Mouse (Mus musculus) left cerebral cortex, adult 2 months (tissue): Measurements from ENCODE around the gene Fbxl8. TPM values are rescaled to one million over a fixed set of nuclear protein-coding genes. Genes with fewer than 3 reads are reported as not detected.
"Not testable (repeated sequence)": the region's sequence is repeated elsewhere in the genome, so short reads cannot be mapped to it uniquely, and the experiment has no call there.

ENCODE experiments used
- DNase-seq, 2 experiments: peaks; one replicate each; pipeline ENCODE4 v3.0.0; 2021 to 2022; ENCODE audit warnings: low spot score in 2 of 2, mixed read lengths in 1 of 2; ENCODE audit errors: extremely low spot score in 1 of 2
- H3K27ac ChIP-seq: fragments of 200-600 bp; 2 replicates; pipeline ENCODE4 v1.8.1; 2022
- H3K4me3 ChIP-seq: fragments of 200-600 bp; 2 replicates; pipeline ENCODE4 v1.8.1; 2022
- CTCF ChIP-seq: fragments of 200-600 bp; IDR thresholded peaks from 2 replicates; pipeline ENCODE4 v1.8.1; 2022; ENCODE audit warnings: antibody characterized with exemption, mild to moderate bottlenecking, moderate library complexity
- intact Hi-C: fragments of 180-260 bp; cut with DNase I; formaldehyde crosslinking; loops from one replicate; pipeline ENCODE4 v1.15.1; 2025
- total RNA-seq, 2 experiments: library from RNA; stranded (reverse); gene quantifications; 2 replicates each; pipeline ENCODE4 v1.2.3; 2021

Fbxl8 gene
- total RNA-seq, 2 experiments from 2014 or later, result 1.00 to 1.1 TPM

DNA sequence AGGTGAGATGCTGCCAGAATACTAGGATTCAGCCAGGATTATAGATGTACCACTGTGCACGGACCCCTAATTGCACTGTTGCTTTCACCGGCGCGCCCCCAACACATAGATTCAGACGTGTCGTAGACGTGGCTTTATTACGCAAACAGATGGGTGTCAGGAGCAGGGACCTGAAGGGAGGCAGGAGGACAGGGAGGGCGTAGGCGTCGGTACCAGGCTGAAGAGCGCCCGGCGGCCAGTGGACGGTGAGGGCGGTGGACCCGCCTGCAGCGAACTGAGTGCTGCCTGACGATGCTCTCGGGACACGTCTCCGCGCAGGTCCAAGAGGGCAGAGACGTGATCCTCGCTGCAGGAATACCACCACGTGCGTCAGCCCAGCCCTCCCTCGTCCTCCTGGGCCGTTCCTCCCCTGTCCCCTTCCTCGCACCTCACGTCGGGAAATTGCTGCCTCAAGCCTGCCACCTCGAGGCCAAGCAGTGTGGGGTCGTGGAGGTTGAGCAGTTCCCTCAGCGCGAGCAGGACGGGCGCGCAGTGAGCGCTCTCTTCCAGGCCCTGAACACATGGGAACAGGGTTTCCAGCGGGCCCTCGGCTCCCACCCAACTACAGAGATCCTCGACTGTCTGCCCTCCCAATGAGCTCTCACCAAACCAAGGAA lies 25.5 kb downstream of the Fbxl8 start, which contains the start of gene 4931428F04Rik:
Gene 4931428F04Rik, minus strand, starts transcription at position 60 of the 656 bp plus-strand sequence.
- H3K27ac ChIP-seq, result peak within 1 kb of the TSS; percentile 86
- intact Hi-C loops, result loop anchor here (2.0 kb wide), 1 partner anchor 635 kb away; no protein-coding TSS in a partner anchor

DNA sequence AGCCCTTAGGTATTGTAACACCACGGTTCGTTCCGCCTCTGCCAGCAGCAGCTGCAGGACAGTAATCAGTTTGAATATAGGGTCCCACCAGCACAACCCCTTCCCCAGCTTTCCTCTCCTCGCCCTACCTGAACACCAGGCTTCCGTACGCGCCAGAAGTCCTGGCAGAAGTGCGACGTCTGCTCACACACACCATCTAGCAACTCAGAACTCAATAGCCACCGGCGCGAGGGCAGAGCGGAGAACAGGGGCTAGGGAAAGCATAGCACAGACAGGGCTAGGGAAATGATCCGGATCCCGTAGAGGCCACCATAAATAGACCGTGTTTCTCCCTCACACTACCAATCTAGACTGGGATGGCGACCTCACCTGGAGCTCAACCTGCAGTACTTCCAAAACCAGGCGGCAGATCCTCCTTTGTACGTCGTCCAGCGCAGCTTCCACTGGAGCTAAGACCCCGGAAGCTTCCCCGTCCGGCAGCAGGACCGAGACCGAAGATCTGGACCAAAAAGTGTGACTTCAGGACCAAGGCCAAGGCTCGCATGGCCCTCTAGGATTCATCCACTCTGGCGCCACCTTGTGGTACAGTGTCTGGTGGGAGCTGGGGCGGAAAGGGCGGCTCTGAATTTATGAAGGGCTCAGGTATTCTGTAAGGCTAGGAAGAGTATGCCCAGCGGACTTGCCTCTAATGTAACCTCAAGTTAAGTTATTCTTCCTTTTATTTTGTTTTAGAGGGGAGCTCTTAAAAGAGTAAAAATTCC lies 26.3 kb downstream of the Fbxl8 start:
- Histone ChIP-seq H3K4me3 (peak overlapping the region; percentile 61; the same call in 1 of the 2 replicates), H3K27ac (no peak overlapping the region)
- peak; percentile 89 for TF ChIP-seq CTCF
- intact Hi-C loops, result loop anchor here (2.0 kb wide), 1 partner anchor 636 kb away; no protein-coding TSS in a partner anchor
- DNase-seq, result peak; percentile 76 to 79

More for the DNA sequence above, 25.5 kb downstream of the Fbxl8 start, which contains the start of gene 4931428F04Rik:
- no peak for DNase-seq
- peak within 1 kb of the TSS; percentile 61 for H3K4me3 ChIP-seq
- TF ChIP-seq CTCF, result peak; percentile 48

- intact Hi-C loops, result loop anchor here (2.0 kb wide), 1 partner anchor 637 kb away; no protein-coding TSS in a partner anchor
- DNase-seq, result not testable (repeated sequence)
Measured at GRCm38 (mm10) chr8:105291364-105291763, 26.9 kb downstream of the Fbxl8 start.

DNA sequence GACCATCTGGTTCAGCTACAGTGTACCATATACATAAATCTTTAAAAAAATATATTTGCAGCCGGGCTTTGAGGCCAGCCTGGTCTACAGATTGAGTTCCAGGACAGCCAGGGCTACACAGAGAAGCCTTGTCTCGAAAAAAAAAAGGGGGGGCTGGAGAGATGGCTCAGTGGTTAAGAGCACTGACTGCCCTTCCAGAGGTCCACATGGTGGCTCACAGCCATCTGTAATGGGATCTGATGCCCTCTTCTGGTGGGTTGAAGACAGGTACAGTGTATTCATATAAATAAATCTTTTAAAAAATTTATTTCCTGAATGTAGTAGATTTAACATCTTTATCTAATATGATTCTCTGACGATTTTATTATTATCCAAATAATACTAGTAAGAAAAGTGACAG lies 27.4 kb downstream of the Fbxl8 start:
- TF ChIP-seq CTCF, result peak; percentile 45
- H3K4me3 ChIP-seq, DNase-seq, H3K27ac ChIP-seq: not testable (repeated sequence)
- intact Hi-C loops, result loop anchor here (2.0 kb wide), 1 partner anchor 637 kb away; no protein-coding TSS in a partner anchor

More at GRCm38 (mm10) chr8:105291364-105291763, 26.9 kb downstream of the Fbxl8 start:
- H3K27ac ChIP-seq, H3K4me3 ChIP-seq: not testable (repeated sequence)

DNA sequence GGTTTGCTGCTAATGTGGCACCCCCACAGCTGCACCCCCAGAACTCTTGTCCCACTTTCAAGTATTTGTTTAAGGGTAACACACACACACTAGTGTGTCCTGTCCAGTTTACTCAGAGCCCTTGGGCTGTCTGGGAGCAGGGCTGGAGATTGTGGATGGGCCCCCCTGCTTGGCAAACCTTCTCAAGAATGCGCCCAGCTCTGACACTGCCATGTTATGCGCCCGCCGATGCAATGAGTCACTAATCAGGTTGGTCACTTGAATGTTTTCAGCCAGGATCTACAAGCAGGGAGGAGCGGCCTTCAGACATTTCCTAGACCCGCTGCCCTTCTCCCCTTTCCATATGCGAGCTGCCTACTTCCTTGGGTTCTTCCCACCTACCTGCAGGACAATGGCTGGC lies 28.0 kb downstream of the Fbxl8 start:
- DNase-seq, result no peak
- Histone ChIP-seq H3K27ac (no peak overlapping the region), H3K4me3 (no peak overlapping the region)
- no peak for TF ChIP-seq CTCF
- intact Hi-C loops, result no loop called here

DNA sequence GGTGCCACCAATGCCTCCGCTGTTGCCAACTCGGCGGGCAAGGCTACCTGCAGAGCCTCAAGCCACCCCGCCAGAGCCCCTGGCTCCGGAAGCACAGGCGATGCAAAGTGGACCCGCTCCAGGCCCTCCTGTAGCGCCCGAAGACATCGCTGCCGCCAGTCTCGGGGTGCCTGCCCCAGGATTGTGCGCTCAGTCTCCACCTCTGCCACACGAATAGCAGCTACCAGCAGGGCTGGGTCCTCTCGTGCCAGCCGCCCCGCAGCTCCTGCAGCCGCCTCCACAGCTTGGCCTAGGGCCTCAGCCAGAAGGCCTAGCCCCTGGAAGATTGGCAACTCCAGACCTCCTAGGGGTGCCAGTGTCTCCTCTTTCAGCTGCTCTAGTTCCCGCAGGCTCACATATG lies 29.0 kb downstream of the Fbxl8 start:
- Histone ChIP-seq H3K27ac (no peak overlapping the region), H3K4me3 (no peak overlapping the region)
- intact Hi-C loops, result no loop called here
- no peak for DNase-seq
- no peak for TF ChIP-seq CTCF

- intact Hi-C loops, result no loop called here
- no peak overlapping the region for H3K27ac ChIP-seq
- no peak overlapping the region for H3K4me3 ChIP-seq
- no peak for DNase-seq
- TF ChIP-seq CTCF, result no peak
Measured at GRCm38 (mm10) chr8:105294776-105295175, 30.3 kb downstream of the Fbxl8 start.

DNA sequence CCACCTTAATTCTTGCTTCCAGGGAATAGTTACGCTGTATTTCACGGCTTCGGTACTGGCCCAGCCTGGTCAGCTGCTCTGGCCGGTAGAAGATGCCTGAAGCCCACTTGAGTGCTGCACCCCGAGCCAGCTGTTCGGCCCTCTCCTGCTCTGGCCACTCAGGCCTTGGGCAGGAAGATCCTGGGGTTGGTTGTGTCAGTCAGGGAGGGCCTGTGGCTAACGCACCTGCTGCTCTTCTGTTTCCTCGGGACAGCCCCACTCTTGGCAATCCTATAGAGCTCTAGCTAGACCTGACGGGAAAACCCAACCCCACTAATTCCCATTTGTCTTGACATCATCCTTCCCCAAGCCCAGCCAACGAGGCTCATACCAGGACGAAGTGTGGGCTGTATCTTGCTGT lies 30.8 kb downstream of the Fbxl8 start:
- no peak for DNase-seq
- intact Hi-C loops, result no loop called here
- no peak for TF ChIP-seq CTCF
- Histone ChIP-seq H3K4me3 (no peak overlapping the region), H3K27ac (no peak overlapping the region)

DNA sequence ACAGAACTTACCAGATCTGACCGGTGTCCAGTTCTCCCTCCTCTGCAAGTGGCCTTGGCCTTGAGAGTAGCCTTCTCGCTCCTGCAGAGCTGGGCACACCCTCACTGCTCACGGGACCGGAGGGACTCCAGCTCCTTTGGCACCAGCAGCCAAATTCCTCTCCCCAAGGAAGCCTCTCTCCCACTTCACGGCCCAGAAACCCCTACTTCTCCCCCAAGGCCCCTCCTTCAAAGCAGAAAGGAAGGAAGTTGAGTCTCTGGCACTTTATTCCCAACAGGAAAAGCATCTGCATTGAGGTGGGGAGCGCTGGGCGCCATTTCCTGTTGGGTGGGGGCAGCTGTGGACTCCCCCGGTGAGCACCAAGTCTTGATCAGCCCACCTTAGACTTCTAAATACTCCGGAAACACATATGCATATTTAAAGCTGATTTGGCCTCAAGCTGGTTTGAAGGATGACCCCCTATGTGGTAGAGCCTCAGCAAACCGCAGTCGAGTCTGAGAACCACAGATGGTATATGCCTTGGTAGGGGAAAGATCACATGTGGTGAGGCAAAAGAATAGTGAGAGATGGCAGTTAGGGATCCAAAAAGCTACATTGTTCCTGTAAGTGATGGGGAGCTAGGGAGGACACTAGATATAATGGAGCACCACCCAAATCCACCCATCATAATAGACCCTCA lies 31.6 kb downstream of the Fbxl8 start, which contains the start of gene Exoc3l:
Gene Exoc3l, minus strand, starts transcription at position 207 of the 679 bp plus-strand sequence.
- intact Hi-C loops, result no loop called here
- H3K4me3 ChIP-seq, result peak within 1 kb of the TSS; percentile 78
- no peak for TF ChIP-seq CTCF
- no peak within 1 kb of the TSS; the same call in 1 of the 2 replicates for H3K27ac ChIP-seq
- no peak for DNase-seq

DNA sequence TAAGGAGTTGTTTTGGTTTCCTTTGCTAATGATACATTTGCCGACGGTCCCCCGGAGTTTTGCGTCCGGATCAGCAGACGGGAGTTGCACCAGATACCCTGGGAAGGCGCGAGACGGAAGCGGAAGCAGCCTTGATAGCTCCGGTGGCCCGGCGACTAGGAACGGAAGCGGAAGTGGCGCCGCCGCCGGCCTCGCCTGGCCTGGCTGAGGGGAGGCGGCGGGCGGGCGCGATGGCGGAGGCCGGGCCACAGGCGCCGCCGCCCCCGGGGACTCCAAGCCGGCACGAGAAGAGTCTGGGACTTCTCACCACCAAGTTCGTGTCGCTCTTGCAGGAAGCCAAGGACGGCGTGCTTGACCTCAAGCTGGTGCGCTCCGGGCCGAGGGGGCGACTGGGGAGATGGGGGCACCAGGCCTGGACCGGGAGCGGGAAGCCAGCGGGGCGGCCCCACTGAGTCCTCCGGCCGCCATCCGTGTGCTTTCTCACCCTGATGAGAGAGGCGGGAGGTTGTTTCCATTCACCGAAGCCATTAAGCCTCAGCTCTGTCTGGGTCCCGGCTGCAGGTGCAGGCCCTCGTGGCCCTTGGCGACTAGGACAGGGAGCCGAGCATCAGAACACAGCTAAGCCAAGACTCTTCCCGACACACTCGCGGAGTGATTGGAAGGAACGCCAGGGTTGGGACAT lies 33.2 kb downstream of the Fbxl8 start, which contains the start of gene E2f4:
Gene E2f4, plus strand, starts transcription at position 153 of the 682 bp plus-strand sequence.
- no peak; the same call in 1 of the 2 replicates for TF ChIP-seq CTCF
- H3K4me3 ChIP-seq, result peak within 1 kb of the TSS; percentile 78
- peak; percentile 92 for DNase-seq

More for the DNA sequence above, 33.2 kb downstream of the Fbxl8 start, which contains the start of gene E2f4:
- H3K27ac ChIP-seq, result peak within 1 kb of the TSS; percentile 89
- intact Hi-C loops, result no loop called here
